Mouse (Mus musculus): ENCODE results near the gene Cfap299.
"Not testable (repeated sequence)": the region's sequence is repeated elsewhere in the genome, so short reads cannot be mapped to it uniquely, and the experiment has no call there.

Gene Cfap299

DNA sequence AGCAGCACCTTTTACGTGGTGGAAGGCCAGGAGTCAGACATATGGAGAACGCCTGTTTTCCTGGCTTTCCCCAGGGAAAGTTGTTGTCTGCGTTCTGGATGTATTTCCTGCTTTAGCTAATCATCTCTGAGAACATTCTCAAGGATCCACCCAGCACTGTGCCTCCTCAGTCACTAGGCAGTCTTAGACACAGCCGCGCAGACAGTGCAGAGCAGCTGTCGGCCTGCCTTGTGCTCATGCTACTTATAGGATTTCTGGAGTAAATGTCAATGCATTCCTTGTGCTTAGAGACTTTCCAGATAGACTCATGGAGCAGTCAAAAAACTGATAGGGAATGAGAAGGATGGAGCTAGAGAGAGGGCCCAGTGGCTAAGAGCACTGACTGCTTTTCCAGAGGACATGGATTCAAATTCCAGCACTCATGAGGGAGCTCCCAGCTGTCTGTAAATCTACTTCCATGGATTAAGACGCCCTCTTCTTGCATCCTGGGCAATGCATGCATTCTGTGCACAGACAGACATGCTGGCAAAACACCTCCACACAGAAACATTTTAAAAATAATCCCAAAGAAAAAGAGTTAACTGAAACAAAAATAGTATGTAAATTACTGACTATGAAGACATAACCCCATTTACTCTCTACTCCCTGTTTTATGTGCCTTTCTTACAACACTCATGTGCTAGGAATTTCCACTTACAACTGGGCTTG lies 193.3 kb downstream of the Cfap299 start:
- no peak for DNase-seq (ENCODE audit: low read depth, low spot score)

DNA sequence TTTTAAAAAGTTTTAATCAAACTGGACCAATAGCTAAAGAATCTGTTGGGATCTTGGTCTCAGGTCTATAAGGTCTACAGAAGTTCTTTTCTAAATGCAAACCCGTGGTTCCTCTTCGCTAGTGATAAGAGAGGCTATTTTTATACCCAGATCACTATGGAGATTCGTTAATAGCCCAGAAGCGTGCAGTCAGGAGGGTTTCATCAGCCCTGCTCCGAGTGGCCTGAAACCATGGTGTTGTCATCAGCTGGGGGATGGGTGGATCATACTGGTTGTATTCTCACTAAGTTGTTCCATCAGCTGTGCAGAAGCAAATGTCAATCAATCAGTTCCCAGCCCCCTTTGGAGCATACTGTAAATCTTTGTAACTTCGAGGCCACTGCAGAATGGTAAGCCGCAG lies 193.9 kb downstream of the Cfap299 start:
- DNase-seq (ENCODE audit: low read depth, low spot score), result no peak

DNA sequence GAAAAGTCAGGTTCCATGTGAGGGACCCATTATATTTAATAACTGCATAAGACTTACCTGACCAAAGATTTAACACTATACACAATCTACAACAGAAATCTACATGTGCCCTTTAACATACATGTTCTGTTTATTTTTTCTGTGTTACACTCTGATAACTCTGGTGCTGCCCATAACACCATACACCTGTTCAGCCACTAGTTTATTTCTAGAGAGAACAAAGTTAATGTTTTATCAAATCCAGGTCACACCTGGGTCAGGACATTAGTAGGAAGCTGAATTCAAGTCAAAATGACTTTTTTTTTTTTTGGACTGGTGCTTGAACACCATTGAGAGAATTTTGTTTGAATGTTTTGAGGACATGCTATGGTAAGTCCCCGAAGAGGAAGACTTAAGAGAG lies 194.7 kb downstream of the Cfap299 start:
- no peak for DNase-seq (ENCODE audit: low read depth, low spot score)

DNA sequence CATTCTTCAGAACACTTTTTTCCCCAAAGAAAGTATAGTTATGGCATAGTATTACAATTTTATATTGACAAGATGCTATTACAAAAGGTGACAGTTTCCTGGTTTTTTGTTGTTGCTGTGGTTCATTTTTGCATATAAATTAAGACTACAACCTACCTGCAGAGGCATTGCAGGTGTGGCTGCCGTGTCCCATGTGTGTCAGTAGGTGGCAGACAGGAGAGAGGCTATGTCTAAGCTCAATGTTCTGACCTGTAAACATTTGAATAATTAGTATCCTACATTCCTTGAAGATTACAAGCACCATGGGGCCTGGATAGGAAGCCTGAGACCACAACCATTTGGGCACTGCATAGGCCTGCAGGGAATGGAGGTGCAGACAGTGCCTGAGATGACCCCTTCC lies 212.2 kb downstream of the Cfap299 start:
- DNase-seq (ENCODE audit: low read depth, low spot score), result no peak

DNA sequence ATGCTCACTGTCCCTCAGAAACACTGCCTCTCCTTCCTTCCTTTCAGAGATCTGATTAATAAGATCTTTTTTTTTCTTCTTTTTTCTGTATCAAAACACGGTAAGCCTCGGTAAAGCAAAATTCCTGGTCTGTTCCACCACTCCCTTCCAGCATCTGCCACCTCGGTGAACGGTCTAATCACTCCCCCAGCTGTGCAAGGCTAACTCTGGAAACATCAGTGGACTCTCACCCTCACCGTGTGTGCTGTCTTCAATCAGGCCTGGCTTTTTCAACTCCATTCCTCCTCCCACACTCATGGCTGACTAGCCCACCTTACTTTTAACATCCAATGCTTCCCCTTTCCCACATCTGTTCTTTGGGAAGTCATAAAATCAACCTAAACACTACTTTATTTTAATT lies 221.2 kb downstream of the Cfap299 start:
- no peak for DNase-seq (ENCODE audit: low read depth, low spot score)

DNA sequence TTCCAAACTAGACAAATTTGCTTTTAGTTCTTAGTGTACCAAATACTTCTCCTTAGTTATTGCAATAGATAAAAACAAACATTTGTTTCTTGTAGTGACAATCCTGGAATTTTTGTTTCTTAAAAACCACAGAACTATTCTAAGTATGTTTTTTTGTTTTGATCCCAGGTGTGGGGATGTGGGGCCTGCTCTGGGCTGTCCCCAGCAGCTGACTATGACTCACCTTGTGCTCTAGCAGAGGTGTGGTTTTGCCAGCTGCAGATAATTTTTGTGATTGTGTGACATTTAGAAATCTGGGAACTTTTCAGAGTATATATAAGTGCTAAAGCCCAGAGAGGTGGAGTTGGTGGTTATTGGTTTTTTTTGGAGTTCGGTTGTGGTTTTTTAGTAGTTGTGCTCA lies 221.8 kb downstream of the Cfap299 start:
- DNase-seq (ENCODE audit: low read depth, low spot score), result peak; percentile 23

DNA sequence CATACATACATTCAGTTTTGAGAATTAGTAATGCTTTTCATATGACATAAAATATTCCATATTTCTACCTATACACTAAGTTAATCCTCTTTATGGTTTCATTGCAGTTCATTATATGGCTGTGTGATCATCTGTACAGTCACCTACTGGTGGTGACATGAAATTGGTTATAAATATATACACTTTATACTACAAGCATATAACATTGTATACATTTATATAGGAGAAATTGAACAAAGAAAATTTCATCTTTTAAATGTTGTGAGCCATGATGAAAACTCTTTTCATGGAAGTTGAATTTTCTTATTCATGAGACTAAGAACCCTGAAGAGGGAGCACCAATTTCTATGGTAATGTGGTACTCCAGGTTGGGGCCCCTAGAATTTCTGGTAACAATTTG lies 223.3 kb downstream of the Cfap299 start, which contains the start of gene Gm11111:
Gene Gm11111 (plus strand): TSS at position 301 of the 400 bp plus-strand sequence.
- no peak for DNase-seq (ENCODE audit: low read depth, low spot score)

DNA sequence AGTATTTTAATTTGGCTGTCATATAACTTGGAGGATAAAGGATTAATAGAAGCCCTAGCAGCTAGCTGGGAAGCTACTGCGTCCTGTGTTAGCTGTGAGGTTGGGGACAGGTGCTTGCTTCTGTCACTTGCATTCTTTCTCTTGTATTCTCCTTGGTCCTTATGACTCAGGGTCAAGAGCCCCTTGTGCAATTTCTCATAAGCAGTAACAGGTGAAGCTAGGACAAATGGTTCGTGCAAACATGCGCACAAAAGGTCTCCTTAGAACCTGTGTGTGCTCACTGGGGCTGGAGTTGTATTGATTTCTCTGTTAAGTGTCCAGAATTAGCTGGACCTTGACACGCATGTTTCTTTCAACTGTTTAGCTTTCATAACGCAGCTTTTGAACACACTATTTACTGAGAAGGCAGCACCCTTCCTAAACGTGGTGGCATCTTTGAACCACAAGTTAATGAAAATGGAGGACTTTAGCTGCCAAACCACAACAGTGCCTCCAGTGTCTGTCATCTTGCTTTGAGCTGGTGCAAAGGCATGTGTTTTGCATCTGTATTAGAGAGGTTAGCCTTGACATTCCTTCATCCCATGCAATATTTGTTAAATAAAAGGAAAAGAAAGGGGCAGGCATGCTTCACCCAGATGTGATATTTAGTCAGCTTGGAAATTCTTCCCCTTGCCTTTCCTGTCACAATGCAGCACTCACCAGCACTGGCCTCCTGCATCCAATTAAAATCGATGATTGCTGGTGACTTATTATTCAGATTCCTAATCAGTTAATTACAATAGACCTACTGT lies 223.9 kb downstream of the Cfap299 start:
- no peak for DNase-seq (ENCODE audit: low read depth, low spot score)

DNA sequence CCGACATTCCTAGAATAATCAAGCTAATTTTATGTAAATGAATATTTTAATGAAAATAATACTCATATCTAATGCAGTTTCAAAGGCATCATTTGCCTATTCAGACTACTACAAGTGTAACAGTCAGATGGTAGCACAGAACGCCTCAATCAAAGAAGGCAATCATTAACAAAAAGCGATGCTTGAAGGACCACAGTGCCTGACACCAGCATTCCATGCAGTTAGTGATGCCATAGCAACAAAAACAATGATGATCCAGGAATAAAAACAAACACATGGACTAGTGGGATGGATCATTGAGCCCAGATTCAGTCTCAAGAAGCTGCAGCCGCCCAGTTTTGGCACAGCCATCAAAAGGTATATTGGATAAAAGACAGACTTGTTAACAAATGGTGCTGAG lies 232.2 kb downstream of the Cfap299 start:
- DNase-seq (ENCODE audit: low read depth, low spot score), result no peak

DNA sequence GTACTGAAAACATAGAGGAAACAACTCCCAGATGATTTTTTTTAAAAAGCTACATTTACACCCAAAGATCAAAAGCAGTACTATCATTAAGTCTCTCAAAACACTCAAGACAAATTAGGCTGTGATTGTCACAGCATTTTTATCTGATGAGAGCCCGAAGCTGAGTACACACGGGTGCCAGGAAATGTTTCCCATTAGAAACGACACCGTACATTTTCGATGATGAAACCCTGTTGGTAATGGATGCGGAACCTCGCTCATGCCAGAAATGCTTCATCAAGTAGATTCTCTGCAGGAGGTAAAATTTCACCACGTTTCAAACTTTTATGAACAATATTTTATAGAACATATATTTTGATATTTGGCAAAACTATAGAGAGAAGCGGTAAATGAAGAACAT lies 233.7 kb downstream of the Cfap299 start:
- DNase-seq (ENCODE audit: low read depth, low spot score), result no peak

DNA sequence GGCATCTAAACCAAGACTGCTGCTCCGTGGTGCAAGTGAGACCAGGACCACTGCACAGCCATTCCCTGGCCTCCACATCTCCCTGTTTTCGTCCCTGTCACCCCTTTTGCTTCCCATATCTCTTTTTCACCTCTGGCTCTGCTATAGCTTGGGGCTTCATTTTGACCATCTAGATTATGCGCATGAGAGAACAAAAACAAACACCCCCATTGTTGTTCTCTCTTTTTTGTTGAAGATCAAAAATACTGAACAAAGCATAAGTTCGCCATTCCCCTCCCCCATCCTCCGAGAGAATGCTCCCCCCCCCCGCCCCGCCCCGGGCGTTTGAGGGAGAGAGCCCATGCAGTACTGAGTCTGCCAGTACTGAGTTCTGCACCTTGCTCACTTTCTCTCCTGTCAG lies 234.7 kb downstream of the Cfap299 start:
- no peak for DNase-seq (ENCODE audit: low read depth, low spot score)

DNA sequence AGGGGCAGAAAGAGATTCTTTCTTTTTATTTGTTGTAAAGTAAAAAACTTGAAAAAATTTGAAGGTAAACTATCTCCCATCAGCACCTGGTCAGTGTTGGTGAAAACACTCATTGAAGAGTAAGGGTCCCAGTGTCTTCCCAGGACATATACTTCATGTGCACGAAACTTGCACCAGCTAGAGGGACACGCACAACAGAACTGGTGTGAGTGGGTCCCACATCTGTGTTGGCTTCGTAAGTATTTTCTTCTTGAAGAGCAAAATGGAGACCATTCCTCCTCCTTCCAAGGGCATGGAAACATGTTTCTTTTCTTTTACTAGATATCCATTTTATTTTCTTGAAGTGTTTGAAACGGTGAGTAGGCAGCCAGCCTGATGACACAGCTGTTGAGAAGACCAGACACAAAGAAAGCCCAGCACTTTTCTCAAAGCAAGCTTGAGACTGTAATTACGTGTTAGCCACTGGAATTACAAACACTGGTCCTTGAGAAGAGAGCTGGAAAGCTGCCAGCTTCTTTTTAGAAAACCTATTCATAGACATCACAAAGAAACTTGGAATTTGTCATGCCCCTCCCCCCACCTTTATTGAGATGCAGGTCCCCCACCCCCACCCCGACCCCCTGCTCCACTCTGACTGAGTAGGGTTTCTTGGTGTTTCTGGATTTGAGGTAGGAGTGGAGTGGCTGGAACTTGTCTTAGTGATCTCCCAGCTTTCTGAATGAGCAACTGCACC lies 237.5 kb downstream of the Cfap299 start:
- DNase-seq (ENCODE audit: low read depth, low spot score), result no peak

DNA sequence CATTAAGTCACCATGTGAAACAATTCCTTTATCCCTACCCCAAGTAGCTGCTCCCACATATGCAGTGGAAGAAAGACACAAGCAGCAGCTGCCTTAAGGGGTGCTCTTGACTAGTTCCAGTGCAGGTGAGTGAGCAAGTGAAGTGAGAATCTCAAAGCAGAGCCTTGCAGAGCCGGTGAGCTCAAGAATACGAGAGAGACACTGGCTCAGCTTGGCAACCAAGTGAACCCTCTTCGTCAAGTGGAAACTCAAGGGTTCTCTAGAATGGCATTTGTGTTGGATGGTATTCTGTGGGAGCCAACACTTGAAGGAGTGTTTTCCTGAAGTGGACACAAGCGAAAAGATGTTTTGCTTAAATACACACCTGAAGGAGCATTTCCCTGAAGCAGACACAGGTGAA lies 239.4 kb downstream of the Cfap299 start:
- DNase-seq (ENCODE audit: low read depth, low spot score), result no peak

DNA sequence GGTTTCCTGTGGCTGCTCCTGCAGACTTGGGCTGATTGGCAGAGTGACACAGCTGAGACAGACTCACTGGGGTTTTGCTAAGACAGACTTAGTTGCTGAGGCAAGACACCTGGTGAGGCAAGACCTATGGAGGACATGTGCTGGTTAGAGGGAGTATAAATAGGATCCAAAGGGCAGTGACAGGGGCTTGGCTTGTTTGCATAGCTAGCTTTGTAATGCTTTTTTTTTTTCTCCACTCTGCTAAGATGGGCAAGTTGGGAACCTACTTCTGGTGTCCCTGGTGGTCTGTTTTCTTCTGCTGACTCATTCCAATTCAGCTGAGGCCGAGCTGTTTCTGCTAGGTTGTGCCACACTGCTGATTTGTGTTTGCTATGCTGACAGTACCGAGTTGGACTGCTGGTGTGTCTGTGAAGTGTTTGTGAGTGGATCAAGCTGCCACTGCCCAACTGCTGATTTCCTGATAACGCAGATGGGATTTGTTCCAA lies 240.0 kb downstream of the Cfap299 start:
- no peak for DNase-seq (ENCODE audit: low read depth, low spot score)

DNA sequence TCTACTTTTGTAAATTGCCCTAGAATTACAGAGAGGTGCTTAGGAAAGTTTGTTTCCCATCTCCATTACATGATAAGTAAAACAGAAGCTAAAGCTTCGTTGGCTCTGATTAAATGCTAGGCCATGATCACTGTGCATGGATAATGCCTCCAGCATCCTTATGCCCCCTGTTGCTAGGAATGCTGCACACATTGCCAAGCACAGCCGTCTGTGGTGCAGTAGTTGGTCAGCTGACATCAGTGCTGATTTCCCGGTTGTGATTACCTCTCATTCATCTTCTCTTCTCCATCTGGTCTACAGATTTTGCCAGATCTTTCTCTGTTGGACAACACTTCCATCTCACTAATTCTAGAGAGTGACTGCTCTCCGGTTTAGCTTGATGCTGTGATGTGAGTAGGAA lies 243.3 kb downstream of the Cfap299 start:
- DNase-seq (ENCODE audit: low read depth, low spot score), result no peak

DNA sequence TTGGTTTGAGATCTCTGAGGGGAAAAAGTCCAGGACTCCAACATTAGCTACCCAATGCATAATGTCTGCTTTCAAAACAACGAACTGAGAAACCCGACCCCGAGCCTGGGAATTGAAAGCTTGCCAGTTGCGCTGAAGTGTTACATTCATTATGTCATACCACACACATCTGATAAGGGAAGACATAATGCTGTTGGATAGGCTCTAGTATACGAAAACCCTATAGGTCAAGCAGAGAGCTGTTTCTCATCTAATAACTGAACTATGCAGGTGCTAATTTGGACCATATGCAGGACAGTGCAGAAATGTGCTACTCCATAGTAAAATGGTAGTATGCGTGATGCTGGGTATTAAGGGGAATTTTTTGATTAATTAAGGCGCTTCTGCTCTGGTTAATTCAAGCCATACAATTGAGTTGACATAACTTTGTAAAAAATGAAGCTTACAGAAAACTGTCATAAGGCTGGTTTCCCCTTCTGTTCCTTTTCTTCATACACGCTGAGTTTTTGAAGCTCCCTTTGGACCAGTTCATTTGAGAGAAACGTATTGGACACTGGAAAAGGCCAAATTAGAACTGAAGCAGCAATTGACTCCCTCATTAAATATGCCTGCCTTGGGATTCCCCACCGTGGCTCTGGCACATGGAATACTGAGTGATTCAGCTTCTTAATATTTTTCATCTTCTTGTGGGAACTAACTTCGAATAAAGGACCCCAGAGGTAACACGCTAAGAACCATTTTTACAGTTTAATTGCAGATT lies 245.8 kb downstream of the Cfap299 start:
- no peak for DNase-seq (ENCODE audit: low read depth, low spot score)

DNA sequence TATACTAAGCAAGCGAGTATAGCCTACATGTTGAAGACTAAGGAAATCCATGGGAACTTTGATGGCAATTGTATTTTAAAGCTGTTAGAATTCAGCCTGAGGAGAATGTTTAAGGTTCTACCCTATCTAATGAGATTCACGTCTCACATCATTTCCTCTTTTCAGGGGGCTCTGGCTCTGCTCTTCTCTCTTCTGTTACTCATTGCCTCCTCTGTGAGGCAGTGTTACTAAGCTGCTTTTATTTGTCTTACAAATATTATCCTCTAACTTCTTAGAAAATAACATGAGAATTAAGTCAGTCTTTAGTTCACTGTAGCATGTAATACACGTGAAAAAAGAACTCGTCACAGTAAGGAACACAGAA lies 246.3 kb downstream of the Cfap299 start:
- no peak for DNase-seq (ENCODE audit: low read depth, low spot score)

DNA sequence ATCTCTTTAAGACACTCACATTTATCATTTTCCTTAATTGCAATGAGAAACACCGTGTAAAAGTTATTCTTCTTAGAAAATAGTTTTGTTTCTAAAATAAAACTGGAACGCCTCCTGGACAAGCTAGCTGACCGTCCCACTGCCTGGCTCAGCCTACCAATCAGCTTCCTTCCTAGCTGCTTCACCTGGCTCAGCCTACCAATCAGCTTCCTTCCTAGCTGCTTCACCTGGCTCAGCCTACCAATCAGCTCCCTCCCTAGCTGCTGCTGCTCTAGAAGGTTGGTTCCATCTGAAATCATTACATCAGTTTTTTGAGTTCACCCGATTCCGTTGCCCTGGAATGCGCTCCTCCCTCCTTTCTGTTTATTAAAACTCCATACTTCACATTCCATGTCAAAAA lies 247.4 kb downstream of the Cfap299 start:
- DNase-seq (ENCODE audit: low read depth, low spot score), result not testable (repeated sequence)

DNA sequence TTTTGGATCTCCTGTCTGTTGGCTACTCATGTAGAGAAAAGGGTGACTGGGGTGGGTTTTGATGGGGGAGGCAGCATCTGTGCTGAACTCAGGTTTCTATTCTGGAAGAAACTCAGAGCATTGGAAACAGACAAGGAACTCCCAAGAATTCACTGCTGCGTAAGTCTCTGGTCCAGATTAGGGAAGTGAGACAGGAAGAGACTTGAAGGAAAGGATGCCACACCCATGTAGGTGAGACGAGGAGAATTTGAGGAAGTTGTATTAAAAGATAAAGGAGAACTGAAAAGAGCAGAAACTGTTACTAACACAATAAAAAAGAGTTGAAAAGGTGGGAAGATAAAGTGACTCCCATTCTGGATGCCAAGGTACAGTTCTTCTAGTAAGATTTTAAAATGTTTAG lies 249.3 kb downstream of the Cfap299 start:
- DNase-seq (ENCODE audit: low read depth, low spot score), result no peak

DNA sequence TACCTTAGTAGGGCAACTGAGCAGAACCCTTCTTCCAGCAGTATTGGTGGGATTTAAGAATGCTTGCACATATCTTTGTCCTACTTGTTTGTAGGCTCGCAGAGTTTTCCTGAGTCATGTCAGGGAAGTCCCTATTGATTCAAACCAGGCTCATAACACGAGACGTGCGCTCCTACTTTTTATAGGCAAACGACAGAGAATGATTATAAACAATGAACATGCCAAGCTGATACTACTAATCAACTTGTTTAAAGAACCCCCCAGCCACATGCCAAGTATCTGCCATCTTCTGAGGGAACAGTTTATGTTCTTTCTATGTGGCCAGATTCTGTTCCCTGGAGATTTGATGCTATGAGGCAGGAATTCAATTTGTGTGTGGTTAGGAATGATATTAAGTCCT lies 251.7 kb downstream of the Cfap299 start:
- peak; percentile 2 for DNase-seq (ENCODE audit: low read depth, low spot score)

DNA sequence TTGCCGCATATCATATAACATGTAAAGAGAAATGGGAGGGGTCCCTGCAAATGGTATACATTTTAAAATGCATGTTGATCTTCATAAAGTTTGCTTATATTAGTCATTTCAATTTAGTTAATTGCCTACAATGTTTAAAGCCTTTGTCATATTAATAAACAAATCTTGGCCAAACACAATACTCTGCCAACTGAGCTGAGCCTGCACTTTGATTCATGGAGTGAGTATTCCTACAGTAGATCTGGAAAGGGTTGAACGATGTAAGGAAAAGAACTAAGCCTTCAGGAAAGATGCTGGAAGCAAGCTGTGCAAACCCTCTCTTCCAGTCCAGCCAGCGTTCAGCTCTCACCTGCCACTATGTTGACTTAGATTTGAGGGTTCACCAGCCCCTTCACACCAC lies 252.9 kb downstream of the Cfap299 start:
- no peak for DNase-seq (ENCODE audit: low read depth, low spot score)

DNA sequence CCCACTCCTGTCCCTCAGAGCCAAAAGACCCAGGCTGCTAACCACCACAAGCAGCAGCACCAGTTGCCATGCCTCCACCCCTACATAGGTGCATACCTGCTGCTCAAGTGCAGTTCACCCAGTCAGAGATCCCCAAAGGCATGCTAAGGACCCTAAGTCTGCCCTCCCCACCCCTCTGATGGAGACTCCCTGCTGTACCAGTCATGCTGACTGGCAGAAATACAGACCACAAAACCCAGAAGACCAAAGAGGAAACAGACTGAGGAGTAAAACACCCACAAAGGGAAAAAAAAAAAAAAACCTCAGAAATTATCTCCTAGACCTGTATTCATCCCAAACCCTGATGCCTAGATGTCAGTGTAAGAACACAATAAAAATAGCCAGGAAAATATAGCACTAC lies 256.8 kb downstream of the Cfap299 start:
- no peak for DNase-seq (ENCODE audit: low read depth, low spot score)
